In genomic region chr9:71753529-71753928, GRCm38 (mm10) we compare ENCODE assay signal across 16 mouse cellular contexts. TPM values are rescaled to one million over a fixed set of nuclear protein-coding genes. Genes with fewer than 3 reads are reported as not detected.
DNase-seq lines count a peak whose midpoint lies in the region; ATAC-seq and TF ChIP-seq lines count a peak whose summit lies in the region.
"Had no signal": no experiment of that assay in that cellular context is flagged by ENCODE, and none has a peak within 500 bp of the region (broad histone marks: within the 10 kb centered on the region; RNA-seq: fewer than 3 reads in every experiment).

No protein-coding gene starts in this region.

- TF ChIP-seq POLR2A in limb, embryonic 14.5 days (IDR thresholded peaks at IDR 0.05; ENCODE audit: borderline replicate concordance, extremely low read depth, insufficient read depth, insufficient read length) = no peak

- H3K9ac ChIP-seq in heart, embryonic 13.5 days = peak overlapping the region; percentile 16; the same call in 1 of the 2 replicates
- H3K9ac ChIP-seq in kidney, embryonic 14.5 days (ENCODE audit: low read depth, low read length) = no peak overlapping the region
- no peak overlapping the region for H3K9ac ChIP-seq in embryonic facial prominence, embryonic 12.5 days
- no peak overlapping the region for H3K9ac ChIP-seq in limb, embryonic 14.5 days (ENCODE audit: low read depth, low read length, severe bottlenecking)
- H3K9ac ChIP-seq: liver, embryonic 15.5 days; stomach, embryonic 15.5 days had no signal

- H3K4me2 ChIP-seq in heart, embryonic 13.5 days = no peak overlapping the region
- no peak overlapping the region for H3K4me2 ChIP-seq in kidney, embryonic 14.5 days (replicated peaks; ENCODE audit: low read depth, low read length)
- no peak overlapping the region for H3K4me2 ChIP-seq in embryonic facial prominence, embryonic 12.5 days (replicated peaks)
- H3K4me2 ChIP-seq in limb, embryonic 14.5 days (replicated peaks; ENCODE audit: low read depth, low read length, severe bottlenecking) = no peak overlapping the region
- H3K4me2 ChIP-seq: liver, embryonic 15.5 days; stomach, embryonic 15.5 days had no signal

- H3K9me3 ChIP-seq in heart, embryonic 13.5 days = no peaks in the 10 kb centered on the region
- H3K9me3 ChIP-seq in kidney, embryonic 14.5 days (ENCODE audit: control insufficient read depth, low read length) = no peaks in the 10 kb centered on the region
- no peaks in the 10 kb centered on the region for H3K9me3 ChIP-seq in embryonic facial prominence, embryonic 12.5 days
- H3K9me3 ChIP-seq in limb, embryonic 14.5 days (ENCODE audit: control insufficient read depth, low read length) = no peaks in the 10 kb centered on the region
- H3K9me3 ChIP-seq: forebrain, embryonic 10.5 days; liver, embryonic 15.5 days; stomach, embryonic 15.5 days had no signal

- WGBS in heart, embryonic 13.5 days = 66% methylated on average over 4 of the region's 4 CpGs
- 32% methylated on average over 4 of the region's 4 CpGs for WGBS in kidney, embryonic 14.5 days
- 32% methylated on average over 4 of the region's 4 CpGs for WGBS in embryonic facial prominence, embryonic 12.5 days
- WGBS in limb, embryonic 14.5 days = 32% methylated on average over 4 of the region's 4 CpGs

- DNase-seq in heart, adult 8-10 months (ENCODE audit: low spot score) = no peak
- no peak for DNase-seq in kidney, postnatal 10 days
- peak; percentile 50 for DNase-seq in limb, embryonic 14.5 days (ENCODE audit: low spot score)
- DNase-seq in adrenal gland, adult 18-20 months (ENCODE audit: low spot score in 2 of 2) = no peak
- DNase-seq: cerebellum, adult 8-10 months; gastrocnemius, postnatal 10 days; heart, adult 2 months; kidney, adult 18-20 months had no signal

- H3K27me3 ChIP-seq in heart, embryonic 13.5 days (replicated peaks) = no peaks in the 10 kb centered on the region
- H3K27me3 ChIP-seq in kidney, embryonic 14.5 days (ENCODE audit: control insufficient read depth, insufficient read depth, low read length) = no peaks in the 10 kb centered on the region
- no peaks in the 10 kb centered on the region for H3K27me3 ChIP-seq in embryonic facial prominence, embryonic 12.5 days
- no peaks in the 10 kb centered on the region for H3K27me3 ChIP-seq in limb, embryonic 14.5 days (ENCODE audit: control insufficient read depth, insufficient read depth, low read length)
- H3K27me3 ChIP-seq: liver, embryonic 15.5 days; Patski; stomach, embryonic 15.5 days had no signal

- H3K36me3 ChIP-seq in heart, embryonic 13.5 days = peaks cover 5% of the 10 kb centered on the region; the same call in 1 of the 2 replicates
- H3K36me3 ChIP-seq in kidney, embryonic 14.5 days (ENCODE audit: control insufficient read depth, insufficient read depth, low read length) = no peaks in the 10 kb centered on the region
- no peaks in the 10 kb centered on the region for H3K36me3 ChIP-seq in embryonic facial prominence, embryonic 12.5 days
- no peaks in the 10 kb centered on the region for H3K36me3 ChIP-seq in limb, embryonic 14.5 days (ENCODE audit: control insufficient read depth, insufficient read depth, low read length)
- H3K36me3 ChIP-seq: forebrain, embryonic 10.5 days; liver, embryonic 15.5 days; stomach, embryonic 15.5 days had no signal

- peaks cover 69% of the 10 kb centered on the region for H3K4me1 ChIP-seq in heart, embryonic 13.5 days
- peaks cover 37% of the 10 kb centered on the region for H3K4me1 ChIP-seq in kidney, embryonic 14.5 days (ENCODE audit: control insufficient read depth, insufficient read depth, low read length)
- peaks cover 25% of the 10 kb centered on the region for H3K4me1 ChIP-seq in embryonic facial prominence, embryonic 12.5 days
- H3K4me1 ChIP-seq in limb, embryonic 14.5 days (ENCODE audit: control insufficient read depth, insufficient read depth, low read length) = peaks cover 34% of the 10 kb centered on the region
- H3K4me1 ChIP-seq: liver, embryonic 15.5 days had no signal

- ATAC-seq in heart, embryonic 13.5 days (ENCODE audit: extremely low read depth, insufficient number of reproducible peaks, low FRiP score, low TSS enrichment) = no peak
- ATAC-seq in kidney, embryonic 14.5 days (ENCODE audit: low FRiP score, low TSS enrichment) = no peak
- ATAC-seq in embryonic facial prominence, embryonic 12.5 days (ENCODE audit: insufficient number of reproducible peaks, insufficient read depth, low FRiP score, low TSS enrichment) = no peak
- no peak for ATAC-seq in limb, embryonic 14.5 days (ENCODE audit: low FRiP score, low read depth)
- ATAC-seq: activated CD4-positive, CD25-positive, alpha-beta regulatory T cell, adult 4 months; Patski had no signal

- no peak overlapping the region for H3K4me3 ChIP-seq in heart, embryonic 13.5 days
- no peak overlapping the region for H3K4me3 ChIP-seq in kidney, embryonic 14.5 days (ENCODE audit: low read length)
- no peak overlapping the region for H3K4me3 ChIP-seq in embryonic facial prominence, embryonic 12.5 days
- no peak overlapping the region for H3K4me3 ChIP-seq in limb, embryonic 14.5 days (replicated peaks; ENCODE audit: low read length)
- H3K4me3 ChIP-seq: forebrain, embryonic 10.5 days; heart, adult 2 months; liver, embryonic 15.5 days; stomach, embryonic 15.5 days had no signal

- H3K27ac ChIP-seq in heart, embryonic 13.5 days (replicated peaks) = peak overlapping the region; percentile 20
- H3K27ac ChIP-seq in kidney, embryonic 14.5 days (ENCODE audit: low read depth, low read length) = peak overlapping the region; percentile 47; the same call in 1 of the 2 replicates
- H3K27ac ChIP-seq in embryonic facial prominence, embryonic 12.5 days = peak overlapping the region; percentile 69
- H3K27ac ChIP-seq in limb, embryonic 14.5 days (replicated peaks; ENCODE audit: low read depth, low read length) = peak overlapping the region; percentile 71
- H3K27ac ChIP-seq: forebrain, embryonic 10.5 days; heart, adult 2 months; liver, embryonic 15.5 days; stomach, embryonic 15.5 days had no signal

RNA-seq across cellular contexts. Expression of gene Cgnl1, which starts 17.9 kb away (rescaled TPM):
- polyA plus RNA-seq in heart, embryonic 13.5 days (2015; fragmentation: Nextera tagmentation; extraction: Ambion mirVana) = 38.7 and 41.3 TPM in 2 replicates
- 10 to 100 TPM; 28.4 to 41.6 (median 30.4) TPM for total RNA-seq in heart, adult 8-10 months (2022)
- polyA plus RNA-seq in kidney, embryonic 14.5 days (2014; fragmentation: Nextera tagmentation; extraction: Ambion mirVana) = 19.3 and 24.2 TPM in 2 replicates
- 8.7 and 9.6 TPM in 2 replicates for polyA plus RNA-seq in embryonic facial prominence, embryonic 12.5 days (2016; fragmentation: Nextera tagmentation; extraction: Ambion mirVana)
- polyA plus RNA-seq in limb, embryonic 14.5 days (2012; rRNA removed) = 11.6 and 14.3 TPM in 2 replicates
- polyA plus RNA-seq in limb, embryonic 14.5 days (2014; fragmentation: Nextera tagmentation; extraction: Ambion mirVana) = 11.8 and 12.8 TPM in 2 replicates
- 100 to 1,000 TPM in 1 of 2 experiments, 10 to 100 TPM in 1; 92.4 to 105 TPM for total RNA-seq in adrenal gland, adult 18-20 months (2021)
- polyA plus RNA-seq: activated CD4-positive, CD25-positive, alpha-beta regulatory T cell, adult 4 months had no signal

Comparison
In these comparisons a context has a peak if more than half of its experiments do, and no peak if none do; other contexts are left out.
1. H3K27ac ChIP-seq: peak in every context shown above with its lines; median percentile 71 in limb, embryonic 14.5 days; 69 in embryonic facial prominence, embryonic 12.5 days; 47 in kidney, embryonic 14.5 days; 20 in heart, embryonic 13.5 days.